Mouse (Mus musculus): ENCODE data around the gene Icam4. TPM values are rescaled to one million over a fixed set of nuclear protein-coding genes. Genes with fewer than 3 reads are reported as not detected.
"Not testable (repeated sequence)": the region's sequence is repeated elsewhere in the genome, so short reads cannot be mapped to it uniquely, and the experiment has no call there.

Gene Icam4
- polyA plus RNA-seq, 1 experiment from 2014 or later, result 0.56 TPM

DNA sequence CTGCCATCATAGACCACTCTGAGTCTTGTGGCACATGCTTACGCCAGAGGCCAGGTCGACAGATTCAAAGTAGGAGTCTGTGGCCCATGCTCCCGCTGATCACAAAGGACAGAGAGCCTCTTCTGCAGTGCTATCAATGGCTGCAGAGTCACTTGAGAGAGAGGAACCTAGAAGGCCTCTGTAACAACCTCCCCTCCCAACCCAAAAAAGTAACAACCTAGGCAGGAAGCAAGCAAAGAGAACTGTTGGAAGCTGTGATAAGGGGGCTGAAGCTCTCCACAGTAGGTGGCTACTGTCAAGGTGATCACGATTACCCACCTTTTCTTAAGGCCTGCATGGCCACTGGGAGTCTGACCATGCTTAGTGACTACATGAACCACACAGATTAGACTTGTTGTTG lies 14.4 kb downstream of the Icam4 start:
- Histone ChIP-seq H3K36me3 (no peaks in the 10 kb centered on the region), H3K4me3 (no peak overlapping the region), H3K9ac (no peak overlapping the region), H3K27ac (replicated peaks) (no peak overlapping the region), H3K4me1 (replicated peaks) (0 out of 2 replicates have a peak, but pooled peaks cover 2% of the 10 kb centered on the region), H3K9me3 (no peaks in the 10 kb centered on the region), H3K27me3 (peaks cover 24% of the 10 kb centered on the region), H3K4me2 (no peak overlapping the region)
- no peak for ATAC-seq (ENCODE audit: low read depth)
- 83% methylated on average over 4 of the region's 4 CpGs for WGBS

DNA sequence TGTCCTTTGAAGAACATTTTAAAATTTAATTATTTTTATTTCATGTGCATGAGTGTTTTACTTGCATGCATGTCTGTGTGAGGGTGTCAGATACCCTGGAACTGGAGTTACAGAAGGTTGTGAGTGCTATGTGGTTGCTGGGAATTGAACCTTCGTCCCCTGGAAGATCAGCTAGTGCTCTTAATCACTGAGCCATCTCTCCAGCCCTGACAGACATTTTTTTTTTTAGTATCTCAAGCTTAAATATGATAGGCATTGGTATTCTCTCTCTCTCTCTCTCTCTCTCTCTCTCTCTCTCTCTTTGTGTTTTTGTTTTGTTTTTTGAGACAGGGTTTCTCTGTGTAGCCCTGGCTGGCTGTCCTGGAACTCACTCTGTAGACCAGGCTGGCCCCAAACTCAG lies 15.6 kb downstream of the Icam4 start:
- H3K36me3 ChIP-seq; ATAC-seq (ENCODE audit: low read depth); H3K4me2 ChIP-seq; H3K9ac ChIP-seq; H3K9me3 ChIP-seq; H3K27ac ChIP-seq (replicated peaks); H3K4me1 ChIP-seq (replicated peaks); H3K4me3 ChIP-seq: not testable (repeated sequence)
- WGBS, result 38% methylated on average over 1 of the region's 1 CpGs
- peaks cover 12% of the 10 kb centered on the region for H3K27me3 ChIP-seq

DNA sequence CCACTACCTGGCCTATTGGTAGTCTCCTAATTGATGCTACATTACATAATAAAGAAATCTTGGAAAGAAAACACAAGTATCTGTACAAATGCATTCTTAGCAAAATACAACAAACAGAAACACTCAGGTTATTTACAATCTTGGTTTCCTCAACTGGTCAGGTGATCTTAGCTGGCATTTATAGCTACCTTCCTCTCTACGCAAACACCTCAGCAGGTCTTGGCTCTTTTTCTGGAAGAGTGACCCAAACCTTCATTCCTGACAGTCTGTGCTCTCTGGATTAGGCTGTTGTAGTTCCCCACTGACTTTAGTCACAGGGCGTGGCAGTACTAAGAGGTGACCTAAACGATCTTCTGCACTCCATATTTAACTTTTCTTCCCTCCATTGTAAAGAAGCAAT lies 16.1 kb downstream of the Icam4 start:
- no peak overlapping the region for H3K4me3 ChIP-seq
- no peak overlapping the region for H3K4me2 ChIP-seq
- no peak overlapping the region for H3K9ac ChIP-seq
- ATAC-seq (ENCODE audit: low read depth), result no peak
- H3K27ac ChIP-seq (replicated peaks), result no peak overlapping the region
- H3K36me3 ChIP-seq, result no peaks in the 10 kb centered on the region
- peaks cover 8% of the 10 kb centered on the region for H3K27me3 ChIP-seq
- no peaks in the 10 kb centered on the region for H3K4me1 ChIP-seq (replicated peaks)
- WGBS, result 83% methylated on average over 3 of the region's 3 CpGs
- no peaks in the 10 kb centered on the region for H3K9me3 ChIP-seq

DNA sequence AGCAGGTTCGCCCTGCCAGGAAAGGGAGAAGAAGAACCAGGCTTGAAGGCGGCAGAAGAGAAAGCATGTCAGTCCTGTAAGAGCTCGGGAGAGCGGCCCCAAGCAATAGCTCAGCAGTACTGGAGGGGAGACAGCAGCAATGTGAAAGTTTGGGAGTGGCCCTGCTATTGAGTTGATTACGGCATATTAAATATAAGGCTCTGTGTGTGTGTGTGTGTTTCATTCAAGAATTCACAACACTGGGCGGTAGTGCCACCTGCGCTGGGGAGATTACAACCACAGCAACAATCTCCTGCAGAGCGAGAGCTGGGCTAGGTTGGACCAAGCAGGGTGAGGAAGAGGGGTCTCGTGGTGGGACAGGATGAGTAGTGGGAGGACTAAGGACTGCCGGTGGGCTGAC lies 22.4 kb downstream of the Icam4 start:
- Histone ChIP-seq H3K9me3 (no peaks in the 10 kb centered on the region), H3K27me3 (0 out of 2 replicates have a peak, but pooled peaks cover 4% of the 10 kb centered on the region), H3K4me1 (replicated peaks) (no peaks in the 10 kb centered on the region), H3K27ac (replicated peaks) (no peak overlapping the region), H3K36me3 (no peaks in the 10 kb centered on the region), H3K4me3 (no peak overlapping the region), H3K4me2 (no peak overlapping the region), H3K9ac (no peak overlapping the region)
- 68% methylated on average over 10 of the region's 10 CpGs for WGBS
- no peak for ATAC-seq (ENCODE audit: low read depth)

DNA sequence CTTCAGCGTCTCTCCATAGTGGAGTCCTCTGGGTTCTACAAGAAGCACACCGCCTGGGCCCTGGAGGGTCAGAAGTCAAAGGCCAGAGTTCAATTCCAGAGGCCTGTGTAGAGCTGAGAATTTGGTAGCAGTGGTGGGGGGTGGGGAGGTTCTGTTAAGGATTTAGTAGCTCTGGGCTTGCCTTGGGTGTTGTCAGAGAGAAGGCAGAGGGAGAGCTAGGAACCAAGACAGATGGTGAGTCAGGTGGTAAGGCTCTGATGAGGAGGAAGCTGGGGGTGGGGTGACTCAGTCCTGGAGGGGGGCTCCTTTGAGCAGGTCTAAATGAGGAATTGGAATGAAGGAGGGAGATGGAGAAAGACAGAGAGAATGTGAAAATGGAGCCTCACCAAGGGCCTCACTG lies 33.8 kb downstream of the Icam4 start:
- H3K27me3 ChIP-seq, result no peaks in the 10 kb centered on the region
- no peak overlapping the region for H3K4me3 ChIP-seq
- no peak overlapping the region for H3K27ac ChIP-seq (replicated peaks)
- WGBS, result 88% methylated on average over 2 of the region's 2 CpGs
- no peaks in the 10 kb centered on the region for H3K4me1 ChIP-seq (replicated peaks)
- H3K9ac ChIP-seq, result no peak overlapping the region
- peaks cover 50% of the 10 kb centered on the region for H3K36me3 ChIP-seq
- H3K9me3 ChIP-seq, result no peaks in the 10 kb centered on the region
- ATAC-seq (ENCODE audit: low read depth), result no peak
- no peak overlapping the region for H3K4me2 ChIP-seq

DNA sequence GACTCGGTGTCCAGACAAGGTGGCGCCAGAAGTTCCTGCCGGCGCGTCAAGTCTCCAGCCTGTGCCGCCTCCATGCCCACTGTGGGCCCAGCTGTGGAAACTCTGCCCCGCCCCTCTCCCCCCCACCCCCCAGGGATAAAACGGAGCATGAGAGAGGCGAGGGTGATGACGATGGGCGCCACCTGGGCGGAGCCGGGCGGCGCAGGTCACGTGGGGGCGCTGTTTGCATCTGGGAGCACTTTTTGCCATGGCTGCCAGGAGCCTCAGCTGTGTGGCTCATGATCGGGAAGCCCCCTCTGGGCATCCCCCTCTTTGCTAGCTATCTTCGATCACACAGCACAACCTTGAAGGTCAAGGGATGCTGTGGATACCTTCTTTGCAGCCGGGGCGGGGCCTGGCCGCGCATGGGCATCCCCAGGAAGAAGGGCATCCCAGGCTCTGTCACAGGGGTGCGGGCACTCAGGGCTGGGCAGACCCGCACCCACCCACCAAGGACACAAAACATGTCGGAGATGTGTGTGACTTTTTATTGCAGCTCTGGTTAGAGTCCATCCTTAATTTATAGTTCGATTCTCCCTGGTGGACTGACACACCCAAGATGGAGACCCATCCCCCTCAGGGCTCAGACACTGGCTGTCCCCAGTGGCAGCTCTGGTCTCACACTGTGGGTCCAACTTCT lies 38.0 kb downstream of the Icam4 start, which contains the start of gene Zglp1:
Zglp1 (minus strand) TSS at position 88 of the 679 bp plus-strand sequence.
- Histone ChIP-seq H3K9ac (no peak within 1 kb of the TSS), H3K4me1 (replicated peaks) (peaks cover 7% of the 10 kb centered on the region), H3K27ac (replicated peaks) (no peak within 1 kb of the TSS), H3K9me3 (no peaks in the 10 kb centered on the region), H3K4me3 (no peak within 1 kb of the TSS), H3K36me3 (peaks cover 58% of the 10 kb centered on the region), H3K4me2 (no peak within 1 kb of the TSS), H3K27me3 (no peaks in the 10 kb centered on the region)
- no peak for ATAC-seq (ENCODE audit: low read depth)
- WGBS, result 84% methylated on average over 27 of the region's 27 CpGs

DNA sequence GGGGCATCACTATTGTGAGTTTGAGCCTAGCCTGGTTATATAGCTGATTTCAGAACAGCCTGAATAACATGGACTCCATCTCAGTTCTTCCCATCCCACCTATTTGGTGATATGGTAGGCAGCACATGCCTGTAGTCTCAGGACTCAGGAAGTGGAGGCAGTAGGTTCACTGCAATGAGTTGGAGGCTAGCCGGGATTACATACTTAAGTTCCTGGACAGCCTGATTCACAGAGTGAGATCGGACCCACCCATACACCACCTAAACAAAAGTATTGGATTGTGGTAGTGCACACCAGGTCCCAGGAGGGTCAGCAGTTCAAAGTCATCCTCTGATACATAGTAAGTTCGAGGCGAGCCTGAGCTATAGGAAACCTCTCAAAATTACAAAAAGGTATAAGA lies 43.5 kb downstream of the Icam4 start:
- no peaks in the 10 kb centered on the region for H3K27me3 ChIP-seq
- H3K36me3 ChIP-seq, result peaks cover 48% of the 10 kb centered on the region
- no peak overlapping the region; the same call in 1 of the 2 replicates for H3K27ac ChIP-seq (replicated peaks)
- WGBS, result 16% methylated on average over 4 of the region's 4 CpGs
- peak overlapping the region; percentile 86 for H3K9ac ChIP-seq
- H3K4me2 ChIP-seq, result peak overlapping the region; percentile 93
- peak; percentile 9 for ATAC-seq (ENCODE audit: low read depth)
- peak overlapping the region; percentile 89 for H3K4me3 ChIP-seq
- peaks cover 20% of the 10 kb centered on the region for H3K4me1 ChIP-seq (replicated peaks)
- no peaks in the 10 kb centered on the region for H3K9me3 ChIP-seq

DNA sequence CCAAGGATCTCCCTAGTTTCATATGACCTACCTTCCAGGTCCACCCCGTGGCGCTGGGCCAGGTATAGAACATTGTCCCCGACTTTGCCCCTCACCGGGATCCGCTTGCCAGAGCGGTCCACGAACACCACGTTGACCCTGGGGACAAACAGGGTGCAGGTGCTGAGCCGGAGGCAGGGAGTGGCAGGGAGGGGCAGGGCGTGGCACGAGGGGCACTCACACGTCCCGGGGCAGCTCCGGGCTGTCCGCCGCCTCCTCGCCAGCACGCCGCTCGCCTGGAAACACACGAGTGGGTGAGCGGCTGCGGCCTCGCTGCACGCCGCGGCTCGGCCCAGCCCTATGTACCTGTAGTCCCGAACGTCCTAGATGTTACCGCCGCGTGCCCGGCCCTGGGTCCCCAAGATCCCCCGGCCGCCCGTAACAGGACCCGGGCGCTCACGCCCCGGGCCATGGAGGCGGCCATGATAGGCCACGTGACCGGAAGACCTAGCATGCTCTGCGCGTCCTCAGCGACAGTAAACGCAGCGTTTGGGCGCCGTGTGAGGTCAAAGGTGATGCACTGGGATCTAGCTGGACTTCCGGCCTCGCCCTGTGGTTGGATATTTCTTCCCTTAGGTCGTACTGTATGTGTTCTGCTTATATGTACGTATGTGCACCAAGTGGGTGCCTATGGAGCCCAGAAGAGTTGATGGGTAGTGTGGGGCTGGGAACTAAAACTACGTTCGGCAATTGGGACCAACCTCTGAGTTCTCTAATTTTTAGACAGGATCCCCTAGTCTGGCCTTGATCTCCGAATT lies 44.1 kb downstream of the Icam4 start, which contains the start of the genes Gm49373 and Fdx1l:
Gm49373 (minus strand) TSS at position 53 of the 797 bp plus-strand sequence.
Fdx1l (minus strand) TSS at position 571 of the 797 bp plus-strand sequence.
- 3% methylated on average over 58 of the region's 58 CpGs for WGBS
- H3K4me2 ChIP-seq, result peak within 1 kb of the TSS; percentile 93
- H3K27me3 ChIP-seq, result no peaks in the 10 kb centered on the region
- H3K4me3 ChIP-seq, result peak within 1 kb of the TSS; percentile 89
- H3K27ac ChIP-seq (replicated peaks), result peak within 1 kb of the TSS; percentile 65
- peak; percentile 92 for ATAC-seq (ENCODE audit: low read depth)
- H3K9me3 ChIP-seq, result no peaks in the 10 kb centered on the region
- peak within 1 kb of the TSS; percentile 86 for H3K9ac ChIP-seq
- peaks cover 20% of the 10 kb centered on the region for H3K4me1 ChIP-seq (replicated peaks)
- H3K36me3 ChIP-seq, result peaks cover 50% of the 10 kb centered on the region

DNA sequence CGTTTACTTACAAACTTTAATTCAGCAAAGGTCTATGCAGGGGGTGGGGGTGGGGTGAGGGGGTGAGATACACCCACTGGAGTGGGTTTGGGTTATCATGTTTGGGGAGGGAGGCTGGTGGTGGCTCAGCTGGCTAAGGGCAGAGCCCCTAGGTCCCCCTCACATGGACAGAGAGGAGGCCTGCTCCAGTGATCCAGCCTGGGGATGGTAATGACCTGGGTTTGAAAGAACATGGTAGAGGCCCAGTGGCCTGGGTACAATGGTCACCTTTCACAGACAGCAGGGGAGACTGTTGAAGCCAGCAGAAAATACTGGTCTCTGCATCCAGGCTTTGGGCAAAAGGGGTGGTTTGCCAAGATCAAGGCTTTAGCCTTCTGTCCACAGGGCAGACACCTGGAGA lies 45.0 kb downstream of the Icam4 start:
- peaks cover 56% of the 10 kb centered on the region for H3K36me3 ChIP-seq
- no peak overlapping the region for H3K4me3 ChIP-seq
- no peaks in the 10 kb centered on the region for H3K9me3 ChIP-seq
- no peaks in the 10 kb centered on the region for H3K27me3 ChIP-seq
- 88% methylated on average over 1 of the region's 1 CpGs for WGBS
- peak overlapping the region; percentile 93; the same call in 1 of the 2 replicates for H3K4me2 ChIP-seq
- no peak for ATAC-seq (ENCODE audit: low read depth)
- H3K4me1 ChIP-seq (replicated peaks), result peaks cover 20% of the 10 kb centered on the region
- H3K9ac ChIP-seq, result no peak overlapping the region
- H3K27ac ChIP-seq (replicated peaks), result 0 out of 2 replicates have a peak overlapping the region, but pooled peaks have one; percentile 65

DNA sequence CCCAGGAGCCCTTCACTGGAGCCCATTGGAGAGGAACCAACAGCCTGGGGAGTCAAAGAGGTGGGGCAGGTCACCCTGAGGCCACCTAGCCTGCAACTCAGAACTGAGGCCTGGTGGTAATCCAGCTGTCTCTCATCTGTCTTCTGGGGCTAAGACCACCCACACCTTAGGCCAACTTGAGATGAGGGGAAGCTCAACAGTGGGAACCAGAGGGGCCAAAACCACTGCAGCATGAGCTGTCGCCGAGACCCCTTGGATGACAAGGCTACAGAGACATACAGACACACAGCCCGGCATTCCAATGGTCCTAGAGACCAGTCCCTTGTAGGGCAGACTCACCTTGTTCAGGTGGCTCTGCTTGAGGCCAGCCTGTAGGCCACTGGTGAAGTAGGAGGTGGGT lies 46.5 kb downstream of the Icam4 start:
- Histone ChIP-seq H3K36me3 (peaks cover 63% of the 10 kb centered on the region), H3K4me2 (no peak overlapping the region)

More for the DNA sequence above, 46.5 kb downstream of the Icam4 start:
- ATAC-seq (ENCODE audit: low read depth), result no peak
- H3K4me3 ChIP-seq, result no peak overlapping the region
- H3K4me1 ChIP-seq (replicated peaks), result peaks cover 20% of the 10 kb centered on the region
- 94% methylated on average over 3 of the region's 3 CpGs for WGBS
- no peak overlapping the region for H3K9ac ChIP-seq
- H3K27me3 ChIP-seq, result no peaks in the 10 kb centered on the region
- H3K9me3 ChIP-seq, result no peaks in the 10 kb centered on the region
- H3K27ac ChIP-seq (replicated peaks), result no peak overlapping the region
